Mouse (Mus musculus) forebrain, embryonic 12.5 days (tissue): ENCODE measurements around the gene Rab40b. TPM values are rescaled to one million over a fixed set of nuclear protein-coding genes. Genes with fewer than 3 reads are reported as not detected.
"Not testable (repeated sequence)": the region's sequence is repeated elsewhere in the genome, so short reads cannot be mapped to it uniquely, and the experiment has no call there.

ENCODE experiments used
- ATAC-seq: fragments of 200-750 bp; cut with Nextera tagmentation; 2 replicates; pipeline ENCODE4 v1.8.0; 2017; ENCODE audit warnings: moderate TSS enrichment; ENCODE audit not compliant: low FRiP score
- H3K27ac ChIP-seq: fragments of 300-500 bp; sonication (generic); 2 replicates; pipeline ENCODE4 v1.5.1; 2016; ENCODE audit warnings: mild to moderate bottlenecking
- H3K27me3 ChIP-seq: fragments of 300-500 bp; sonication (generic); 2 replicates; pipeline ENCODE4 v1.6.1; 2016; ENCODE audit warnings: mild to moderate bottlenecking
- H3K36me3 ChIP-seq: fragments of 300-500 bp; sonication (generic); replicated peaks from 2 replicates; pipeline ENCODE4 v1.6.1; 2016; ENCODE audit warnings: mild to moderate bottlenecking
- H3K4me1 ChIP-seq: fragments of 300-500 bp; sonication (generic); 2 replicates; pipeline ENCODE4 v1.6.1; 2016
- H3K4me2 ChIP-seq: fragments of 300-500 bp; sonication (generic); 2 replicates; pipeline ENCODE4 v1.6.1; 2016; ENCODE audit warnings: mild to moderate bottlenecking, moderate library complexity
- H3K4me3 ChIP-seq: fragments of 300-500 bp; sonication (generic); replicated peaks from 2 replicates; pipeline ENCODE4 v1.5.1; 2016; ENCODE audit warnings: mild to moderate bottlenecking
- H3K9ac ChIP-seq: fragments of 300-500 bp; sonication (generic); 2 replicates; pipeline ENCODE4 v1.6.1; 2016; ENCODE audit warnings: mild to moderate bottlenecking
- H3K9me3 ChIP-seq: fragments of 300-500 bp; sonication (generic); 2 replicates; pipeline ENCODE4 v1.6.1; 2016
- WGBS: fragments of 180-500 bp; shearing (Covaris S2); methylation state at CpG from one replicate; pipeline ENCODE4 v1.1.7; 2016; 5-methylcytosine and 5-hydroxymethylcytosine counted together
- microRNA-seq: library from miRNA; unstranded; fragments of <30 nt; microRNA quantifications from one replicate; pipeline ENCODE4, GENCODE M21; 2017
- polyA plus RNA-seq: library from polyadenylated mRNA; unstranded; fragments of >200 nt; fragmentation: Nextera tagmentation; extraction: Ambion mirVana; gene quantifications from 2 replicates; pipeline ENCODE4 v1.2.1, GENCODE M21; 2016

The Rab40b gene
- polyA plus RNA-seq, 1 experiment from 2014 or later, result 3.8 TPM

DNA sequence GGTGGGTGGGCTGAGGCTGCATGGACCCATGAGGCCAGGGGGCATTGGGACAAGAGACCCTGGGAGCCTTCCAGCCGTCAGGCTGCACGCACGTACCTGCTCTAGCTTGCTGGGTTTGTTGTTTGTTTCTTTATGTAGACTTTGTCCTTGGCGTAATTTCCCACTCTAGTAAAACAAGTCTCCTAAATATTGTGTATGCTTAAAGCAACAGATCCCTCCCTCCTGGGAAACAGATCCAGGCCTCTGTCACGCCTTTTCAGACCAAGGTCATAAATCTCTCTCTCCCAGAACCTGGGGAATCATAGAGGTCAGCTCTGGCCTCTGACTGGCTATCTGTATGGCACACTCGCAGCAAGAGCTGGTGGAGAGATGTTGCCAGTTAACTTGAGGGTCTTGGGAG, 80.3 kb downstream of the Rab40b start:
- H3K27ac ChIP-seq, H3K4me3 ChIP-seq, H3K27me3 ChIP-seq, H3K4me2 ChIP-seq, H3K9ac ChIP-seq, H3K4me1 ChIP-seq, ATAC-seq: not testable (repeated sequence)
- 93% methylated on average over 6 of the region's 6 CpGs for WGBS
- Histone ChIP-seq H3K36me3 (peaks cover 78% of the 10 kb centered on the region), H3K9me3 (peaks cover 10% of the 10 kb centered on the region; the same call in 1 of the 2 replicates)

- Histone ChIP-seq H3K4me2 (no peak overlapping the region), H3K4me1 (no peaks in the 10 kb centered on the region), H3K9ac (no peak overlapping the region), H3K4me3 (no peak overlapping the region), H3K27ac (no peak overlapping the region), H3K9me3 (peaks cover 10% of the 10 kb centered on the region; the same call in 1 of the 2 replicates), H3K27me3 (no peaks in the 10 kb centered on the region), H3K36me3 (peaks cover 89% of the 10 kb centered on the region)
- no peak for ATAC-seq
- WGBS, result 97% methylated on average over 8 of the region's 8 CpGs
Observed at GRCm38 (mm10) chr11:121306608-121307007, 81.4 kb downstream of the Rab40b start.

Small RNA genes within 50 kb of the gene (microRNA-seq; reads per million reads assigned to microRNA genes)
- gene Mir7236, result not detected

Other genes starting within 250 kb of the Rab40b start
- gene Tex19.1, start 242.1 kb downstream of the Rab40b start, polyA plus RNA-seq, result not detected in 2 replicates
- gene Uts2r, start 228.0 kb downstream of the Rab40b start, polyA plus RNA-seq, result not detected in 2 replicates
- 7.9 and 8.4 TPM in 2 replicates for gene Hexdc, start 183.8 kb downstream of the Rab40b start, polyA plus RNA-seq
- gene Ogfod3, start 183.5 kb downstream of the Rab40b start, polyA plus RNA-seq, result 16.1 and 19.7 TPM in 2 replicates
- 33.3 and 34.0 TPM in 2 replicates for gene Cybc1, start 158.9 kb downstream of the Rab40b start, polyA plus RNA-seq
- 65.0 and 72.4 TPM in 2 replicates for gene Narf, start 151.0 kb downstream of the Rab40b start, polyA plus RNA-seq
- 13.0 and 13.8 TPM in 2 replicates for gene Foxk2, start 128.3 kb downstream of the Rab40b start, polyA plus RNA-seq
- 84.0 and 86.5 TPM in 2 replicates for gene Wdr45b, start 33.8 kb downstream of the Rab40b start, polyA plus RNA-seq
- 7.3 and 7.7 TPM in 2 replicates for gene Fn3krp, start 33.1 kb upstream of the Rab40b start, polyA plus RNA-seq
- gene Fn3k, start 46.7 kb upstream of the Rab40b start, polyA plus RNA-seq, result 0.91 and 1.4 TPM in 2 replicates
- 56.0 and 60.6 TPM in 2 replicates for gene Tbcd, start 63.7 kb upstream of the Rab40b start, polyA plus RNA-seq
- 0.59 and 0.85 TPM in 2 replicates for gene Zfp750, start 131.1 kb upstream of the Rab40b start, polyA plus RNA-seq